Mouse (Mus musculus) C3H10T1/2 (cell line): Measurements from ENCODE around the gene Spsb3. TPM values are rescaled to one million over a fixed set of nuclear protein-coding genes. Genes with fewer than 3 reads are reported as not detected.

Experiments
- polyA plus RNA-seq, 2 experiments: library from polyadenylated mRNA; unstranded; fragments of >200 nt; fragmentation: generic; extraction: Trizol; gene quantifications; one replicate each; pipeline ENCODE4 v1.2.1; 2012; ENCODE audit warnings: missing spikeins in 2 of 2

Gene Spsb3
- 10 to 100 TPM; 29.6 to 47.8 TPM for polyA plus RNA-seq

GRCm38 (mm10) chr17:24886134-24886931, at the start of gene Spsb3, which contains the start of gene Nubp2:
TSS of gene Spsb3 (plus strand) at chr17:24886643.
TSS of gene Nubp2 (minus strand) at chr17:24886349.

GRCm38 (mm10) chr17:24839842-24840241, 46.6 kb upstream of the Spsb3 start, which contains the start of gene Hagh:
TSS of gene Hagh (plus strand) at chr17:24840143.

GRCm38 (mm10) chr17:24850065-24850772, 36.2 kb upstream of the Spsb3 start, which contains the start of gene Fahd1:
TSS of gene Fahd1 (minus strand) at chr17:24850364.

DNA sequence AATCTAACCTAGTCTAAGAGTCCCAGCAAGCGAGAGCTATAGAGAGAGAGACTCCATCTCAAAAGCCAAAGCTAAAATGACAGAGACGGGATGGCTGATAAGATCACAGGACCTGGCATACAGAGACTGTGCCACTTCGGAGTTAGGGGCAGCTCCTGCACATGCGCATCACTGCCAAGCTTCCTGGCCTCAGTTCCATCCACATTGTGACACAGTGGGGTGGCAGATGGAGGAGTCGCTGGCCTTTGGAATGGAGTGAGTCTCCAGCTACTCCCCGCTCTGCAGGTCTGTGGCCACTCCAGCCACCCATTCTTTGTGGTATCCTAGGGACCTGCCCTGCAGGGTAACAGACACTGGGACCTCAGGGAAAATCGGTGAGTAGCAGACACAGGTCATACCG, 20.7 kb upstream of the Spsb3 start, which contains the start of gene Igfals:
Igfals (plus strand) TSS at position 222 of the 400 bp plus-strand sequence.

GRCm38 (mm10) chr17:24894995-24895547, 8.6 kb downstream of the Spsb3 start, which contains the start of the genes Eme2 and Mrps34:
TSS of gene Eme2 (minus strand) at chr17:24895087.
TSS of gene Mrps34 (plus strand) at chr17:24895116.

GRCm38 (mm10) chr17:24896241-24896992, 10.0 kb downstream of the Spsb3 start, which contains the start of gene Nme3:
TSS of gene Nme3 (plus strand) at chr17:24896500.

DNA sequence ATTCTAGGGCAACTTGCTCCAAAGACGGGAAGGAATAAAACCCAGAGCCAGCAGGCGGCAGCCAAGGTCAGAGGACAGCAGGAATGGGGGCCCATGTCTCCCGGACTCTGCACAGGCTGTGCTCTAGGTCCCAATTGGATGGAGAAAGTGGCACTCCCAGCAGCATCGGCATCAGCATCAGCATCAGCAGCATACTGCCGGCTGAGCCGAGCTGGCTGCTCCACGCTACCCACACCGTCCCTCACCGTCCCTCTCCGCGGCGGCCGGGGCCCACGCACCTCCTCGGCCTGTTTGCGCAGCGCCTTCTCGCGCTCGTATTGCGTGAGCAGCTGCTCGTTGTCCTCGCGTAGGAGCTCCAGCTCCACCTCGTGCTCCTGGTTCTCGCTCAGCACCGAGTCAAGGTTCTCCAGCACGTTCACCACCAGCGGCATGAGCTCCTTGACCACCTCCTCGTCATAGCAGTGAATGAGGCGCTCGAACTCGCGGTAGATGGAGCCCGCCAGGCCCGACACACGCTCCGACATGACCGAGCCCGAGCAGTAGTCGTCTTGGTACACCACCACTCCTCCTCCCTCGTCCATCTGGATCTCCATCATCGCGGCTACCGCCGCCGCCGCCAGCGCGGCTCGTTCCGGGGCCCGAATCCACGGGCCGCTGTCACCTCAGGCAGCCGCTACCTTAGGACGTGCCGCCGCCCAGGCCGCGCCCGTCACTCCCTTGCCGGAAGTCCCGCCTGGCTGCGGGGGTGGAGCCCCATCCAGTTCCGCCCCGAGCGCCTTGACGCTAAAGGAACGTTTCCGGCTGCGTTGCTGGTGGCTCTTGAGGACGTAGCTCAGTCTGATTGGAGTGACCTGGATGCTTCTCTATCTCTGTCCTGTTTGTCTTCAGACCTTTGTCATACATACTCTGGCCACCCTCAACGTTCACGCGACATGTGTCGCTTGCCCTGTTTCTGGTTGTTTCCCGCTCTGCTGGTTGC, 50.1 kb downstream of the Spsb3 start, which contains the start of gene Mapk8ip3:
Mapk8ip3 (minus strand) TSS at position 719 of the 979 bp plus-strand sequence.

Other genes with a start within 250 kb of the Spsb3 start
- 10 to 100 TPM in 1 of 2 experiments, 1 to 10 TPM in 1; 2.8 to 26.5 TPM for gene Slc9a3r2, start 236.3 kb upstream of the Spsb3 start, polyA plus RNA-seq
- gene Npw, start 228.2 kb upstream of the Spsb3 start, polyA plus RNA-seq, result not detected
- gene Zfp598, start 217.0 kb upstream of the Spsb3 start, polyA plus RNA-seq, result 10 to 100 TPM; 14.9 to 24.2 TPM
- gene Syngr3, start 196.7 kb upstream of the Spsb3 start, polyA plus RNA-seq, result under 1 TPM; 0.14 to 0.27 TPM
- 10 to 100 TPM; 40.0 to 84.5 TPM for gene Gfer, start 190.5 kb upstream of the Spsb3 start, polyA plus RNA-seq
- gene Noxo1, start 190.4 kb upstream of the Spsb3 start, polyA plus RNA-seq, result 1 to 10 TPM; 1.9 to 6.3 TPM
- gene Tbl3, start 179.0 kb upstream of the Spsb3 start, polyA plus RNA-seq, result 100 to 1,000 TPM in 1 of 2 experiments, 10 to 100 TPM in 1; 28.8 to 116 TPM
- gene Rnf151, start 168.6 kb upstream of the Spsb3 start, polyA plus RNA-seq, result 1 to 10 TPM; 2.0 to 2.2 TPM
- gene Rps2, start 168.5 kb upstream of the Spsb3 start, polyA plus RNA-seq, result 100 to 1,000 TPM; 451 to 471 TPM
- gene Ndufb10, start 162.2 kb upstream of the Spsb3 start, polyA plus RNA-seq, result 100 to 1,000 TPM; 438 to 576 TPM
- not detected for gene Rpl3l, start 158.8 kb upstream of the Spsb3 start, polyA plus RNA-seq
- gene Msrb1, start 150.0 kb upstream of the Spsb3 start, polyA plus RNA-seq, result 100 to 1,000 TPM in 1 of 2 experiments, 10 to 100 TPM in 1; 99.5 to 155 TPM
- gene Hs3st6, start 133.7 kb upstream of the Spsb3 start, polyA plus RNA-seq, result under 1 TPM; 0.02 to 0.04 TPM
- not detected for gene Meiob, start 82.4 kb upstream of the Spsb3 start, polyA plus RNA-seq
- 10 to 100 TPM; 29.5 to 54.2 TPM for gene Hagh, start 46.5 kb upstream of the Spsb3 start, polyA plus RNA-seq
- 10 to 100 TPM in 1 of 2 experiments, 1 to 10 TPM in 1; 2.4 to 14.2 TPM for gene Fahd1, start 36.3 kb upstream of the Spsb3 start, polyA plus RNA-seq
- 1 to 10 TPM in 1 of 2 experiments, under 1 TPM in 1; 0.02 to 1.7 TPM for gene Igfals, start 20.6 kb upstream of the Spsb3 start, polyA plus RNA-seq
- 10 to 100 TPM; 52.2 to 83.5 TPM for gene Nubp2, start 294 bp upstream of the Spsb3 start, polyA plus RNA-seq
- 10 to 100 TPM; 10.0 to 12.7 TPM for gene Eme2, start 8.4 kb downstream of the Spsb3 start, polyA plus RNA-seq
- gene Mrps34, start 8.5 kb downstream of the Spsb3 start, polyA plus RNA-seq, result 100 to 1,000 TPM; 126 to 185 TPM
- 10 to 100 TPM; 23.3 to 53.3 TPM for gene Nme3, start 9.9 kb downstream of the Spsb3 start, polyA plus RNA-seq
- gene Mapk8ip3, start 50.3 kb downstream of the Spsb3 start, polyA plus RNA-seq, result 10 to 100 TPM in 1 of 2 experiments, 1 to 10 TPM in 1; 3.9 to 54.1 TPM
- gene Jpt2, start 74.0 kb downstream of the Spsb3 start, polyA plus RNA-seq, result 10 to 100 TPM; 19.4 to 33.6 TPM
- 1 to 10 TPM in 1 of 2 experiments, under 1 TPM in 1; 0.59 to 5.7 TPM for gene Cramp1l, start 129.1 kb downstream of the Spsb3 start, polyA plus RNA-seq
- gene Ift140, start 129.4 kb downstream of the Spsb3 start, polyA plus RNA-seq, result 10 to 100 TPM in 1 of 2 experiments, 1 to 10 TPM in 1; 6.5 to 21.9 TPM
- gene Tmem204, start 196.9 kb downstream of the Spsb3 start, polyA plus RNA-seq, result under 1 TPM; 0.61 to 0.90 TPM
- 10 to 100 TPM; 20.3 to 26.2 TPM for gene Telo2, start 229.3 kb downstream of the Spsb3 start, polyA plus RNA-seq
- gene Ptx4, start 234.1 kb downstream of the Spsb3 start, polyA plus RNA-seq, result not detected
- 10 to 100 TPM in 1 of 2 experiments, 1 to 10 TPM in 1; 8.8 to 22.3 TPM for gene Clcn7, start 246.7 kb downstream of the Spsb3 start, polyA plus RNA-seq